ENCODE assay signal across 21 mouse cellular contexts in the genomic region with DNA sequence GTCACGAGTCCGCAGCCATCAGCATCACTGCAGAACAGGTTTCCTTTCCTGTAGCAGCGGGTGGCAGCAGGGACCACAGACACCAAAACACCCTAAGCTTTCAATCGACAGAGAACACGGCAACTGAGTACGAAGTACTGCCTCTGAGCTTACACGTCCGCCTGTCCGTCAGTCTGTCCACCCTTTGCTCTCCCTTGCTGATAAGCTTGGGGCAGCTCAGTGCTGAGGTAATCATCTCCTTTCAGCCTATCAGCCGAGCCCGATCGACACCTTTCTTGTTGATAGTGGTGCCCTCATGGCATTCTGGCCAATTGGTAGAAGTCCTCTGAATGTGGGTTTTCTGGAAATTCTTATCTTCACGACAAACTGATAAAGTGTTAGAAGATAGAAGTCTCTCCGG. TPM values are rescaled to one million over a fixed set of nuclear protein-coding genes. Genes with fewer than 3 reads are reported as not detected.
DNase-seq lines count a peak whose midpoint lies in the region; ATAC-seq lines count a peak whose summit lies in the region.
"Had no signal": no experiment of that assay in that cellular context is flagged by ENCODE, and none has a peak within 500 bp of the region (broad histone marks: within the 10 kb centered on the region; RNA-seq: fewer than 3 reads in every experiment).

No protein-coding gene starts in this region.

- 41% methylated on average over 14 of the region's 14 CpGs for WGBS in heart, embryonic 12.5 days
- 93% methylated on average over 14 of the region's 14 CpGs for WGBS in forebrain, embryonic 16.5 days

- no peaks in the 10 kb centered on the region for H3K27me3 ChIP-seq in heart, embryonic 12.5 days (replicated peaks)
- H3K27me3 ChIP-seq in forebrain, embryonic 16.5 days (replicated peaks; ENCODE audit: control insufficient read depth, insufficient read depth, low read length) = peaks cover 35% of the 10 kb centered on the region
- H3K27me3 ChIP-seq: hindbrain, embryonic 12.5 days; hindbrain, embryonic 15.5 days; intestine, embryonic 15.5 days had no signal

- no peak overlapping the region for H3K27ac ChIP-seq in heart, embryonic 12.5 days (ENCODE audit: poor library complexity, severe bottlenecking)
- H3K27ac ChIP-seq in forebrain, embryonic 16.5 days (ENCODE audit: low read length) = no peak overlapping the region
- H3K27ac ChIP-seq: forebrain, embryonic 10.5 days; forebrain, embryonic 13.5 days; gastrocnemius, adult 2 months; heart, embryonic 10.5 days; hindbrain, embryonic 12.5 days; hindbrain, embryonic 15.5 days; intestine, embryonic 15.5 days had no signal

- no peak for ATAC-seq in heart, embryonic 12.5 days (ENCODE audit: insufficient number of reproducible peaks, low FRiP score)
- ATAC-seq in forebrain, embryonic 16.5 days = no peak
- ATAC-seq: forebrain, embryonic 13.5 days; forebrain, postnatal 0 days; intestine, embryonic 15.5 days had no signal

- no peak for DNase-seq in heart, adult 9 months (ENCODE audit: low spot score in 2 of 2)
- DNase-seq in CD4-positive helper T cell, adult 2 months (ENCODE audit: low read depth, low spot score) = peak; percentile 28
- peak; percentile 23 for DNase-seq in induced T-regulatory cell, adult 2 months (ENCODE audit: low read depth)
- no peak for DNase-seq in thymus, postnatal 4 days
- DNase-seq: adrenal gland, adult 8-10 months; adrenal gland, postnatal 25 days; cerebellum, adult 11-12 months; cerebellum, adult 9-10 months; cerebellum, postnatal 14 days; forebrain, postnatal 0 days; gastrocnemius, adult 2 months; gastrocnemius, postnatal 14 days; heart, adult 11 months had no signal

- no peak overlapping the region for H3K4me3 ChIP-seq in heart, embryonic 12.5 days
- no peak overlapping the region for H3K4me3 ChIP-seq in forebrain, embryonic 16.5 days (replicated peaks; ENCODE audit: low read length)
- H3K4me3 ChIP-seq: forebrain, embryonic 10.5 days; forebrain, embryonic 13.5 days; gastrocnemius, adult 2 months; heart, embryonic 10.5 days; hindbrain, embryonic 12.5 days; hindbrain, embryonic 15.5 days; intestine, embryonic 15.5 days had no signal

- 0 out of 2 replicates have a peak overlapping the region, but pooled peaks have one; percentile 6 for H3K4me2 ChIP-seq in heart, embryonic 12.5 days
- no peak overlapping the region for H3K4me2 ChIP-seq in forebrain, embryonic 16.5 days (ENCODE audit: low read length)
- H3K4me2 ChIP-seq: forebrain, embryonic 13.5 days; hindbrain, embryonic 12.5 days; hindbrain, embryonic 15.5 days; intestine, embryonic 15.5 days had no signal

- no peak overlapping the region for H3K9ac ChIP-seq in heart, embryonic 12.5 days
- no peak overlapping the region for H3K9ac ChIP-seq in forebrain, embryonic 16.5 days (replicated peaks; ENCODE audit: low read depth, low read length)
- H3K9ac ChIP-seq: forebrain, embryonic 13.5 days; forebrain, postnatal 0 days; hindbrain, embryonic 12.5 days; hindbrain, embryonic 15.5 days; intestine, embryonic 15.5 days had no signal

- H3K4me1 ChIP-seq in heart, embryonic 12.5 days (replicated peaks) = peaks cover 11% of the 10 kb centered on the region; the same call in 1 of the 2 replicates
- H3K4me1 ChIP-seq in forebrain, embryonic 16.5 days (replicated peaks; ENCODE audit: control insufficient read depth, insufficient read depth, low read length) = no peaks in the 10 kb centered on the region
- H3K4me1 ChIP-seq: forebrain, embryonic 10.5 days; forebrain, embryonic 13.5 days; heart, embryonic 10.5 days; hindbrain, embryonic 12.5 days; hindbrain, embryonic 15.5 days; intestine, embryonic 15.5 days had no signal

- no peaks in the 10 kb centered on the region for H3K36me3 ChIP-seq in heart, embryonic 12.5 days
- no peaks in the 10 kb centered on the region for H3K36me3 ChIP-seq in forebrain, embryonic 16.5 days (ENCODE audit: control insufficient read depth, insufficient read depth)
- H3K36me3 ChIP-seq: forebrain, embryonic 10.5 days; heart, embryonic 10.5 days; hindbrain, embryonic 12.5 days; hindbrain, embryonic 15.5 days; intestine, embryonic 15.5 days had no signal

- no peaks in the 10 kb centered on the region for H3K9me3 ChIP-seq in heart, embryonic 12.5 days (replicated peaks)
- H3K9me3 ChIP-seq in forebrain, embryonic 16.5 days (ENCODE audit: control insufficient read depth, low read length) = no peaks in the 10 kb centered on the region
- H3K9me3 ChIP-seq: forebrain, embryonic 10.5 days; forebrain, embryonic 13.5 days; heart, embryonic 10.5 days; hindbrain, embryonic 12.5 days; hindbrain, embryonic 15.5 days; intestine, embryonic 15.5 days had no signal

RNA-seq across cellular contexts. Expression of gene Ado, which starts 22.7 kb away (rescaled TPM):
- polyA plus RNA-seq in heart, embryonic 12.5 days (2016; fragmentation: Nextera tagmentation; extraction: Ambion mirVana) = 57.0 and 57.1 TPM in 2 replicates
- 76.3 and 88.1 TPM in 2 replicates for polyA plus RNA-seq in forebrain, embryonic 16.5 days (2015; fragmentation: Nextera tagmentation; extraction: Ambion mirVana)

RNA-seq across cellular contexts. Expression of gene Egr2, which starts 36.2 kb away (rescaled TPM):
- polyA plus RNA-seq in heart, embryonic 12.5 days (2016; fragmentation: Nextera tagmentation; extraction: Ambion mirVana) = 0.88 and 0.99 TPM in 2 replicates
- polyA plus RNA-seq in forebrain, embryonic 16.5 days (2015; fragmentation: Nextera tagmentation; extraction: Ambion mirVana) = 0.23 and 0.35 TPM in 2 replicates
- polyA plus RNA-seq: forebrain, embryonic 10.5 days had no signal

Comparison
In these comparisons a context has a peak if more than half of its experiments do, and no peak if none do; other contexts are left out.
1. DNase-seq: peak in CD4-positive helper T cell, adult 2 months (single experiment) and induced T-regulatory cell, adult 2 months (single experiment); none in heart, adult 9 months (0 of 2) and thymus, postnatal 4 days (single experiment).